Mouse (Mus musculus) ZHBTc4 (cell line): ENCODE results near the gene Atp8a1.

ENCODE experiments used
- DNase-seq: peaks from one replicate; pipeline ENCODE4 v3.0.0-alpha.2; 2011; ENCODE audit warnings: low read depth, low spot score

Gene Atp8a1

GRCm38 (mm10) chr5:67847253-67848165 lies at the start of gene Atp8a1:
Gene Atp8a1, minus strand, starts transcription at chr5:67847434.
- peak; percentile 97 for DNase-seq

- DNase-seq, result no peak
Measured at GRCm38 (mm10) chr5:67884422-67885210, 37.4 kb upstream of the Atp8a1 start.

- no peak for DNase-seq
Measured at GRCm38 (mm10) chr5:67883564-67884171, 36.4 kb upstream of the Atp8a1 start.

- no peak for DNase-seq
Measured at GRCm38 (mm10) chr5:67871414-67871813, 24.2 kb upstream of the Atp8a1 start.

GRCm38 (mm10) chr5:67866221-67866620 lies 19.0 kb upstream of the Atp8a1 start:
- no peak for DNase-seq

GRCm38 (mm10) chr5:67865670-67866069 lies 18.4 kb upstream of the Atp8a1 start:
- DNase-seq, result no peak

- DNase-seq, result no peak
Measured at GRCm38 (mm10) chr5:67864508-67865060, 17.4 kb upstream of the Atp8a1 start.

- no peak for DNase-seq
Measured at GRCm38 (mm10) chr5:67863950-67864391, 16.7 kb upstream of the Atp8a1 start.

- no peak for DNase-seq
Measured at GRCm38 (mm10) chr5:67854963-67855606, 7.9 kb upstream of the Atp8a1 start.

GRCm38 (mm10) chr5:67852860-67853259 lies 5.6 kb upstream of the Atp8a1 start:
- no peak for DNase-seq

- peak; percentile 53 for DNase-seq
Measured at GRCm38 (mm10) chr5:67849411-67849810, 2.2 kb upstream of the Atp8a1 start.

- DNase-seq, result no peak
Measured at GRCm38 (mm10) chr5:67848511-67849014, 1.3 kb upstream of the Atp8a1 start.

- DNase-seq, result peak; percentile 52
Measured at GRCm38 (mm10) chr5:67846361-67847224, 641 bp downstream of the Atp8a1 start.

- DNase-seq, result no peak
Measured at GRCm38 (mm10) chr5:67845190-67845691, 2.0 kb downstream of the Atp8a1 start.

- no peak for DNase-seq
Measured at GRCm38 (mm10) chr5:67844070-67844469, 3.2 kb downstream of the Atp8a1 start.

GRCm38 (mm10) chr5:67842306-67842705 lies 4.9 kb downstream of the Atp8a1 start:
- peak; percentile 72 for DNase-seq

GRCm38 (mm10) chr5:67833841-67834240 lies 13.4 kb downstream of the Atp8a1 start:
- DNase-seq, result no peak

GRCm38 (mm10) chr5:67831293-67832147 lies 15.7 kb downstream of the Atp8a1 start:
- DNase-seq, result peak; percentile 47

- no peak for DNase-seq
Measured at GRCm38 (mm10) chr5:67828356-67828755, 18.9 kb downstream of the Atp8a1 start.
